Mouse (Mus musculus): Measurements from ENCODE around the gene Qk. TPM values are rescaled to one million over a fixed set of nuclear protein-coding genes. Genes with fewer than 3 reads are reported as not detected.

Qk gene
- polyA plus RNA-seq, 1 experiment from 2014 or later, result 9.1 TPM

- DNase-seq, result no peak
- Histone ChIP-seq H3K9me3 (replicated peaks) (no peaks in the 10 kb centered on the region), H3K36me3 (no peaks in the 10 kb centered on the region), H3K4me2 (no peak overlapping the region), H3K4me1 (replicated peaks) (peaks cover 19% of the 10 kb centered on the region), H3K4me3 (replicated peaks) (no peak overlapping the region), H3K27ac (no peak overlapping the region), H3K9ac (no peak overlapping the region), H3K27me3 (no peaks in the 10 kb centered on the region)
- no peak for ATAC-seq (ENCODE audit: low read depth)
These were observed 15.7 kb downstream of the Qk start for GRCm38 (mm10) chr17:10304001-10304400.

GRCm38 (mm10) chr17:10300968-10301795 lies 18.5 kb downstream of the Qk start:
- no peak overlapping the region for H3K27ac ChIP-seq
- ATAC-seq (ENCODE audit: low read depth), result no peak
- no peak for DNase-seq
- H3K4me2 ChIP-seq, result no peak overlapping the region
- H3K9ac ChIP-seq, result no peak overlapping the region
- peaks cover 13% of the 10 kb centered on the region for H3K4me1 ChIP-seq (replicated peaks)
- no peak overlapping the region for H3K4me3 ChIP-seq (replicated peaks)
- H3K9me3 ChIP-seq (replicated peaks), result no peaks in the 10 kb centered on the region
- 54% methylated on average over 4 of the region's 4 CpGs for WGBS (ENCODE audit: insufficient replicate concordance)
- H3K27me3 ChIP-seq, result no peaks in the 10 kb centered on the region
- H3K36me3 ChIP-seq, result no peaks in the 10 kb centered on the region

GRCm38 (mm10) chr17:10299396-10299795 lies 20.3 kb downstream of the Qk start:
- peaks cover 13% of the 10 kb centered on the region for H3K4me1 ChIP-seq (replicated peaks)
- H3K36me3 ChIP-seq, result no peaks in the 10 kb centered on the region
- no peaks in the 10 kb centered on the region for H3K27me3 ChIP-seq
- H3K4me2 ChIP-seq, result no peak overlapping the region
- WGBS (ENCODE audit: insufficient replicate concordance), result 77% methylated on average over 1 of the region's 1 CpGs
- H3K9ac ChIP-seq, result no peak overlapping the region
- H3K4me3 ChIP-seq (replicated peaks), result no peak overlapping the region
- ATAC-seq (ENCODE audit: low read depth) (no peak), DNase-seq (no peak)
- no peaks in the 10 kb centered on the region for H3K9me3 ChIP-seq (replicated peaks)
- no peak overlapping the region for H3K27ac ChIP-seq

GRCm38 (mm10) chr17:10292520-10292919 lies 27.1 kb downstream of the Qk start:
- WGBS (ENCODE audit: insufficient replicate concordance), result 46% methylated on average over 2 of the region's 2 CpGs
- DNase-seq, result no peak

GRCm38 (mm10) chr17:10284772-10285171 lies 34.9 kb downstream of the Qk start:
- no peak for DNase-seq
- no peaks in the 10 kb centered on the region for H3K27me3 ChIP-seq
- ATAC-seq (ENCODE audit: low read depth), result no peak
- WGBS (ENCODE audit: insufficient replicate concordance), result 67% methylated on average over 2 of the region's 2 CpGs
- no peak overlapping the region for H3K27ac ChIP-seq
- no peak overlapping the region for H3K4me2 ChIP-seq
- no peak overlapping the region for H3K9ac ChIP-seq
- H3K4me1 ChIP-seq (replicated peaks), result peaks cover 22% of the 10 kb centered on the region; the same call in 1 of the 2 replicates
- H3K9me3 ChIP-seq (replicated peaks), result no peaks in the 10 kb centered on the region
- H3K36me3 ChIP-seq, result peaks cover 3% of the 10 kb centered on the region; the same call in 1 of the 2 replicates
- H3K4me3 ChIP-seq (replicated peaks), result no peak overlapping the region

More at GRCm38 (mm10) chr17:10292520-10292919, 27.1 kb downstream of the Qk start:
- H3K4me3 ChIP-seq (replicated peaks), result no peak overlapping the region
- ATAC-seq (ENCODE audit: low read depth), result no peak
- H3K9me3 ChIP-seq (replicated peaks), result no peaks in the 10 kb centered on the region
- no peak overlapping the region for H3K9ac ChIP-seq
- H3K27me3 ChIP-seq, result no peaks in the 10 kb centered on the region
- peaks cover 12% of the 10 kb centered on the region; the same call in 1 of the 2 replicates for H3K4me1 ChIP-seq (replicated peaks)
- H3K27ac ChIP-seq, result no peak overlapping the region
- H3K36me3 ChIP-seq, result no peaks in the 10 kb centered on the region
- no peak overlapping the region for H3K4me2 ChIP-seq

GRCm38 (mm10) chr17:10279532-10279931 lies 40.1 kb downstream of the Qk start:
- H3K36me3 ChIP-seq, result peaks cover 6% of the 10 kb centered on the region; the same call in 1 of the 2 replicates
- H3K9ac ChIP-seq, result no peak overlapping the region
- ATAC-seq (ENCODE audit: low read depth) (no peak), DNase-seq (no peak)
- no peaks in the 10 kb centered on the region for H3K9me3 ChIP-seq (replicated peaks)
- no peaks in the 10 kb centered on the region for H3K27me3 ChIP-seq
- H3K4me3 ChIP-seq (replicated peaks), result no peak overlapping the region
- WGBS (ENCODE audit: insufficient replicate concordance), result 94% methylated on average over 2 of the region's 2 CpGs
- no peak overlapping the region for H3K4me2 ChIP-seq
- H3K27ac ChIP-seq, result no peak overlapping the region
- peaks cover 9% of the 10 kb centered on the region; the same call in 1 of the 2 replicates for H3K4me1 ChIP-seq (replicated peaks)

- Histone ChIP-seq H3K9me3 (replicated peaks) (no peaks in the 10 kb centered on the region), H3K4me2 (no peak overlapping the region), H3K4me1 (replicated peaks) (no peaks in the 10 kb centered on the region), H3K9ac (no peak overlapping the region), H3K27ac (no peak overlapping the region), H3K4me3 (replicated peaks) (no peak overlapping the region), H3K27me3 (no peaks in the 10 kb centered on the region), H3K36me3 (peaks cover 5% of the 10 kb centered on the region)
- DNase-seq (no peak), ATAC-seq (ENCODE audit: low read depth) (no peak)
- 84% methylated on average over 3 of the region's 3 CpGs for WGBS (ENCODE audit: insufficient replicate concordance)
These were observed 50.1 kb downstream of the Qk start for GRCm38 (mm10) chr17:10269518-10269917.

GRCm38 (mm10) chr17:10268468-10268867 lies 51.2 kb downstream of the Qk start:
- H3K36me3 ChIP-seq, result peaks cover under 1% of the 10 kb centered on the region
- H3K4me1 ChIP-seq (replicated peaks), result no peaks in the 10 kb centered on the region
- H3K27me3 ChIP-seq, result no peaks in the 10 kb centered on the region
- H3K27ac ChIP-seq, result no peak overlapping the region
- no peak for ATAC-seq (ENCODE audit: low read depth)
- WGBS (ENCODE audit: insufficient replicate concordance), result 77% methylated on average over 1 of the region's 1 CpGs
- no peak overlapping the region for H3K9ac ChIP-seq
- no peak overlapping the region for H3K4me2 ChIP-seq
- H3K4me3 ChIP-seq (replicated peaks), result no peak overlapping the region
- no peaks in the 10 kb centered on the region for H3K9me3 ChIP-seq (replicated peaks)
- no peak for DNase-seq

- Histone ChIP-seq H3K27me3 (no peaks in the 10 kb centered on the region), H3K4me3 (replicated peaks) (no peak overlapping the region), H3K9ac (no peak overlapping the region), H3K9me3 (replicated peaks) (no peaks in the 10 kb centered on the region), H3K4me1 (replicated peaks) (no peaks in the 10 kb centered on the region), H3K27ac (no peak overlapping the region), H3K36me3 (no peaks in the 10 kb centered on the region), H3K4me2 (no peak overlapping the region)
- DNase-seq (no peak), ATAC-seq (ENCODE audit: low read depth) (no peak)
- 42% methylated on average over 4 of the region's 4 CpGs for WGBS (ENCODE audit: insufficient replicate concordance)
These were observed 53.4 kb downstream of the Qk start for GRCm38 (mm10) chr17:10266207-10266606.

- H3K9ac ChIP-seq, result no peak overlapping the region
- H3K4me2 ChIP-seq, result no peak overlapping the region
- H3K27me3 ChIP-seq, result no peaks in the 10 kb centered on the region
- no peak overlapping the region for H3K27ac ChIP-seq
- ATAC-seq (ENCODE audit: low read depth) (no peak), DNase-seq (no peak)
- 0 out of 2 replicates have a peak, but pooled peaks cover 2% of the 10 kb centered on the region for H3K4me1 ChIP-seq (replicated peaks)
- WGBS (ENCODE audit: insufficient replicate concordance), result 73% methylated on average over 4 of the region's 4 CpGs
- no peaks in the 10 kb centered on the region for H3K36me3 ChIP-seq
- H3K9me3 ChIP-seq (replicated peaks), result no peaks in the 10 kb centered on the region
- no peak overlapping the region for H3K4me3 ChIP-seq (replicated peaks)
These were observed 68.2 kb downstream of the Qk start for GRCm38 (mm10) chr17:10251252-10251958.

GRCm38 (mm10) chr17:10240081-10240480 lies 79.6 kb downstream of the Qk start:
- DNase-seq, result no peak
- peaks cover 7% of the 10 kb centered on the region; the same call in 1 of the 2 replicates for H3K4me1 ChIP-seq (replicated peaks)
- 65% methylated on average over 1 of the region's 1 CpGs for WGBS (ENCODE audit: insufficient replicate concordance)
- no peak overlapping the region for H3K4me2 ChIP-seq
- H3K4me3 ChIP-seq (replicated peaks), result no peak overlapping the region
- no peak overlapping the region for H3K9ac ChIP-seq
- no peak overlapping the region for H3K27ac ChIP-seq
- no peaks in the 10 kb centered on the region for H3K27me3 ChIP-seq
- H3K9me3 ChIP-seq (replicated peaks), result no peaks in the 10 kb centered on the region
- H3K36me3 ChIP-seq, result no peaks in the 10 kb centered on the region
- ATAC-seq (ENCODE audit: low read depth), result no peak
